Mouse (Mus musculus) megakaryocyte-erythroid progenitor cell, adult 5-6 weeks (primary cell): ENCODE data around the gene Aspa. TPM values are rescaled to one million over a fixed set of nuclear protein-coding genes. Genes with fewer than 3 reads are reported as not detected.
A peak's percentile ranks its signal among the peaks of the same experiment; 100 is the strongest.
"Not testable (repeated sequence)": the region's sequence is repeated elsewhere in the genome, so short reads cannot be mapped to it uniquely, and the experiment has no call there.

ENCODE experiments used
- ATAC-seq: replicated peaks from 2 replicates; pipeline ENCODE4 v1.8.0; 2016; ENCODE audit warnings: mild to moderate bottlenecking, inconsistent platforms; ENCODE audit not compliant: severe bottlenecking, poor library complexity, low FRiP score, low TSS enrichment
- total RNA-seq, 2 experiments: library from RNA; stranded (forward) in 1 of 2; stranded (reverse) in 1 of 2; fragments of 200-1000, 215-1000 nt in 1 of 2; fragments of >200 nt in 1 of 2; fragmentation: Nextera tagmentation in 1 of 2; gene quantifications; 2 replicates each; pipeline ENCODE4 v1.2.3; 2014 to 2017

The Aspa gene
- total RNA-seq (2014; fragmentation: Nextera tagmentation) (not detected in 2 replicates), total RNA-seq (2017) (3.0 and 10.2 TPM in 2 replicates)

DNA sequence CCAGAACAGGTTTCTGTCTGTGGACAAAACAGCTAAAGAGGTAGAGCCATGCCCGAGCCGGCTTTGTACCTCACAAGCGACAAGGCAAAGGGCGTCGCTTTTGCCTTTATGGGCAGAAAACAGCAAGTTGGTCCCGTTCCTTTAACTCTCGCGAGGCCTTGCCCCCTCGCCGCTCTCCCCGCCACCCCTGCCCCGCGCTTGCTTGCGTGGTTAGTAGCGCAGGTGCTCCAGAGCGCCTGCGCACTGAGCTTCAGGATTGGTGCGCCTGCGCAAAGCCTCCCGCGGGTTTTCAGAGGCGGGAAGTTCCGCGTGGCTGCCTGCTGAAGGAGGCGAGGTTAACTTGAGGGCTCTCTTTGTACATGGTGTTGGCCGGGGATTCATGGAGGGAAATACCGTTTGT, at the start of gene Aspa, which contains the start of the genes Gm49340 and Spata22:
Aspa (minus strand) TSS at position 155 of the 400 bp plus-strand sequence.
Gm49340 (plus strand) TSS at position 300 of the 400 bp plus-strand sequence.
Spata22 (plus strand) TSS at position 300 of the 400 bp plus-strand sequence.
- no peak for ATAC-seq

GRCm38 (mm10) chr11:73370946-73371345, 41.5 kb upstream of the Aspa start, which contains the start of gene Olfr376:
TSS of gene Olfr376 (plus strand) at chr11:73371246.
- ATAC-seq = no peak

DNA sequence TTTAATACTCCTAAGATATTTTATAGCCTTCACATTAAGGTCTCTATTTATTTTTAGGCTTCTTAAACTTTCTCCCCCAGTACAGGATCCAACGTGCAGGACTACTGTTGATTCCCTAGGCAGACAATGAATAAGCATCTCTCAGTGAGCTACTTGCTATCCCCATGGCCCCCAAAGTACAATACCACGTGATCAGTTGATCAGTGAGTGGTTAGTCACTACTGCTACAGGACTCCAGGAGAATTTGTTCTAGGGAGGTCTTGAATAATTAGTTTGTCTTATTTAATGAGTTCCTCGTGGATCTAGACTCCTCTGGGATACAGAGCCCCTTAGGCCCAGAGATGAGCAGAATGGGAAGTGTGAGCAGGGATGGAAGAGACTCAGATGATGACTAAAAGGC, 21.1 kb upstream of the Aspa start, which contains the start of gene Olfr20:
Olfr20 (plus strand) TSS at position 301 of the 400 bp plus-strand sequence.
- ATAC-seq = no peak

DNA sequence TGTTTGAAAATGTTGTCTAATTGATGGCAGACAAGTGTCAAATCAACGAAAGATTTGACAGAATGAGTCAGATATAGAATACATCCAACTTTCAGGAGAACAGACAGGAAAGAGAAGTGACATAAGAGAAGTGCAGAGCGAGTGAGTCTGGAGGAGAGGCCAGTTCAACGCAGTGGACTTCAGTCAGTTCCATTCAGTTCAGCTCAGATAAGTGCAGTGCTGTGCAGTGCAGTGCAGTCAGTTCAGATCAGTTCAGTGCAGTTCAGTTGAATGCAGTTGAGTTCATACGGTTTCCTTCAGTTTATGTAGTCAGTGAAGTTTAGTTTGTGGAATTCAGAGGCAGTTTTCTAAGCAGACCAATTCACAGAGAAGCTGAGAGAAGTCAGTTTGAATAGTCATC, 7.5 kb upstream of the Aspa start:
- ATAC-seq = no peak

DNA sequence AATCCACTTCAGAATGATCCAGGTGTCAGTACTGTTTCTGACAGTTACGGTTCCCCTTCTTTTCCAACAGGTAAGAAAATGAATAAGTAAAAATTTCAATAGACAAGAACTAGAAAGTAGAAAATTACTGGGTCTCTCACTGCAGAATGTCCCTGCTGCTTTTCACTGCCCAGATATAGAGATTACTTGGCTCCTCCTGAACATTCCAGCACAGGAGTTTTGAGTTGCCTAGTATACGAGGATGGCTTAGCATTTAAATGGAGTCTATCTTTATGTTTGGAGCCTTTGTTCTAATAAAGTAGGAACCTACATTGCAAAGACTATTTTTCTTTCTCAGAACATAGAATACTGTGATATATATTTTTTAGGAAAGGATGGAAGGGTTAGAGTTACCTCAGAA, 4.0 kb upstream of the Aspa start:
- ATAC-seq = no peak

DNA sequence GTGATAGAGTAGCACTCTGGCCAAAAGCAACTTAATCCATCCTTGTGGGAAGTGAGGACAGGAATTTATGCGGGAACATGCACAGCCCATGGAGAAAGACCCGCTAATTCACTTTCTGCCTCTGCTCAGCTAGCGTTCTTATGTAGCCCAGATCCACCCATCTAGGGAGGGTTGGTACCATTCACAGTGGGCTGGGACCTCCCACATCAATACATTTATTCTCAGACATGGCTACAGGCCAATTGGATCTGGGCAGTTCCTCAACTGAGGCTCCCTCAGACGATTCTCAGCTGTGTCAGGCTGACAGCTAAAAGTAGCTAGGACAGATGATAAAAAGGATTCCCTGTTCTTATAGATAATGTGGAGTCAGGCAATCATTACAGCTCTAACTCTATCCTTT, 2.0 kb downstream of the Aspa start:
- no peak for ATAC-seq

- no peak for ATAC-seq
Observed at GRCm38 (mm10) chr11:73326485-73326886, 2.9 kb downstream of the Aspa start.

GRCm38 (mm10) chr11:73323906-73324830, 5.2 kb downstream of the Aspa start:
- ATAC-seq = no peak; the same call in 1 of the 2 replicates

GRCm38 (mm10) chr11:73321064-73321463, 8.3 kb downstream of the Aspa start:
- ATAC-seq = not testable (repeated sequence)

DNA sequence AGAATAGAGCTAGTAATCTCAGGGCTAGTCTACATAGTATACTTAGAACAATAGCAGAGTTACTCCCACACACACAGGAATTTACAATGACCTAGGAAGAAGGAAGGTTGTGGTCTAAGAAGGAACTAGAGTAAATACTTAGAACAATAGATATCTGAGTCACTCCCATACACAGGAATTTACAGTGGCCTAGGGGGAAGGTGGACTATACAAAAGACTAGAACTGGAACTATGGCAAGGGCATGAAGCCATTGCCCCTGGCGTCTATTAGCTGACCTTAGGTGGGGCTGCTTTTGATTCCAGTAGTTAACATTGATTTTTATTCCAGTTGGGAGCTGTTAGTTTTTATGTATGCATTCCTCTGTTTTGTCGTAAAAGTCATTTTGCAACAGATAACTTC, 10.8 kb downstream of the Aspa start:
- ATAC-seq = not testable (repeated sequence)

DNA sequence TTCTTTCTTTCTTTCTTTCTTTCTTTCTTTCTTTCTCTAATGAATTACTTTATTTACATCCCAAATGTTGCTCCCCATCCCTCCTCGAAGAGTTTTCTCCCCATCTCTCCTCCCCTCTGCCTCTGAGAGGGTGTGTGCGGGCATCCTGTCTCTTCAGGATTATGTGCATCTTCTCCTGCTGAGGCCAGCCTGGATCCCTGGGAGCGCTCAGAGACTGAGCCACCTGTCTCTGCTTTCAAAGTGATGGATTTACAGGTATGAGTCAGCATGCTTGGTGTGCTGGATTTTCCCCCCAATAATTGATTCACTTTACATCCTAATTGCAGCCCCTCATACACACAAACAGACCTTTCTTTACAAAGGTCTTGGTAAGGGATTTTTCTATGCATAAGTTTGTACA, 13.4 kb downstream of the Aspa start:
- no peak for ATAC-seq

DNA sequence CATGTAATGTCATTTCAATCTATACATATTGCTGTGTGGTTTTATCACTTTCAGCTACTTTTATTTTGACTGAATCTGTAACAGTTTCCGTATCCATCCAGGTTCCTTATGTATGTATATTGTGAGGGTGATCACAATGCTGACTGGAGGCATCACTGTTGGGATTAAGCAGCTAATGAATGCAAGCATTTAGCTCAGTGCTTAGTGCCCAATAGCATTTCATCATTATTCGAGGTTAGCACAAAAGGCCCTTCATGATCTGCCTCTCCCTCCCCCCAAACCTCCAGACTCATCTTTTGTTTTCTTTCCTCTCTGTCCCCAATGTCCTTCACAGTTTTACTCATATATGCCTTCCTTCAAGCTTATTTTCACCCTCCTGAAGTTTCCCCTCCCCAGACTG, 26.3 kb downstream of the Aspa start:
- ATAC-seq = no peak

- ATAC-seq = no peak
Observed at GRCm38 (mm10) chr11:73289621-73290020, 39.8 kb downstream of the Aspa start.

DNA sequence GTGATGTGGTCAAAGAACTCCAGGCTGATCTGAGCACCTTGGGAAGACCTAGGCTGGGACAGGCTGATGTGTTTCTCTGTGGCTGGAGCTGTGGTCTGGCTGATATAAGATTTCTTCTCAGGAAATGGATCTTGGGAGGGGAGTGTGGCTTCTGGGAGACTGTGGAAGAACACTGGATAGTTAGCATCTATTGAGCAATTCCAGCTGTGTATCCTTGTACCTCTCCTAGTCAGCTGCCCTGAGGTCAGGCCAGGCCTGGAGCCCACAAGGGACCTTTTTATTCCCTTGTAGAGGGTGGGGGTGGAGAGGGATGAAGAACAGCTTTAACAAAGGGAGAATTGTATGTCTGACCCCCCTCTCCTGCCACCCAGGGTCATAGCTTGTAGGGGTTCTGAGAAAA, 45.0 kb downstream of the Aspa start:
- ATAC-seq = no peak

DNA sequence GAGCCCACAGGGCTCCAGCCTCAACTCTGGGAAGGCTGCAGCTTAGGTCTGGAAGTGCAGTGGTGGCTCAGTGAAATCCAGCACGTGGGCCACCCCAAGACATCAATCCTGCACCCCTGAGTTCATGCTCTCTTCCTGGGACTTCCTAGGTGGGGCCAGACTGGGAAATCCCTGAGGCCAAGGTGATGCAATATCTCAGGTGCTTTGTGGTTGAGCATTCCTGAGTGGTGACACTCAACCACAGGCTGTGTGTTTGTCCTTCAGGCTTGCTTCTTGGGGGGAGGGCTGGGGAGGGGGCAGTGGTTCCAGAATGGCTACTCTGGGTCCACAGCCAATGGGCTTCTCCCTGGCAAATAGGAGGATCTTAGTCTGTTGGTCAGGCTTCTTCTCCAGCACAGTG, 45.5 kb downstream of the Aspa start:
- no peak for ATAC-seq

DNA sequence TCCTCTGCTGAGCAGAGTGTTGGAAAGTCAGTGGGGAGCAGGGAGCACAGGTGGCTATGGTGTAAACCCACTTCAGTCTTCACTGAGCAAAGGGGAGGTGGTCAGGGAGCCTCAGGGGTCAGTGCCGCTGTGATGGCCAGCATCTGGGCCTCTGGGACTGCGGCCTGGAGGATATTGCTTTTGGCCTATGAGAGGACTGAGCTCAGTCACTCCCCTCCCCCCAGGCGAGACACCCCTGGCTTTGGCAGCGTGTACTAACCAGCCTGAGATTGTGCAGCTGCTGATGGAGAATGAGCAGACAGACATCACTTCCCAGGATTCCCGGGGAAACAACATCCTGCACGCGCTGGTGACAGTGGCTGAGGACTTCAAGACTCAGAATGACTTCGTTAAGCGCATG, 46.0 kb downstream of the Aspa start:
- no peak for ATAC-seq

DNA sequence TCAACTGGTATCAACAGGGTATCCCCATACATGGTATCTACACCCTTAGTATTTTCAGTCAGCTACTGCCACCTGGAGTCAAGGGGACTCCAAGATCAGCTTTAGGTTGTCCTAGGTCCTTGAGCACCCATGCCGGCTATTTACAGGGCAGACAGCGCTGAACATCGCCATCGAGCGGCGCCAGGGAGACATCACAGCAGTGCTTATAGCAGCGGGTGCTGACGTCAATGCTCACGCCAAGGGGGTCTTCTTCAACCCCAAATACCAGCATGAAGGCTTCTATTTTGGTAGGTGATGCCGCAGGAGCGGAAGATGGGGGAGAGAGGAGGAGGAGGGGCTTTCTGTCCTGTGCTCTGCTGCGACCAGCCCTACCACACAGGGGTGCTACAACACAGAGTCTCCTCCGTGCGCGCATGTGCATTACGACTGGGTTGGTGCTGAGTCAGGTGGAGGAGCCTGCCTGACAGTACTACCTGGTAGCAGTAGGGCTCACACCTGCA, 47.8 kb downstream of the Aspa start:
- ATAC-seq = peak; percentile 60

DNA sequence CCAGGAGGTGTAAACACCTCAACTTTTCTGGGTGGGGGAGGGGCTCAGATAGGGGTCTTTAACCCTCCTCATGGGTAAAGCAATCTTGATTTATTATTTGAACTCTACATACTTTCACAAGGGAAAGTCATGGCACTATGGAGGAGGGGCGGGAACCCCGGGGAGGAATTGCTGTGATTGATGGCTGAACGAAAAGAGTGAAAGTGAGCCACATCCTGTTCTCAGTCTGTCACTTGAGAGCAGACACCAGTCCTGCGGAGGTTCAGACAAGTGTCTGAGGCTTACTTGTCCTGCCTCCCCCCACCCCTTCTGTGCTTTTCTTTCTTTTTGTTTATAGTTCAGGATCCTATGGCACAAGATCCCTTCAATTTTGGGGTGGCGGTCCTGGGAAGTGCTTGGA, 48.7 kb downstream of the Aspa start:
- ATAC-seq = no peak

GRCm38 (mm10) chr11:73274821-73275220, 54.6 kb downstream of the Aspa start:
- ATAC-seq = no peak

- ATAC-seq = no peak
Observed at GRCm38 (mm10) chr11:73267267-73267666, 62.1 kb downstream of the Aspa start, which contains the start of gene Trpv3. TSS of gene Trpv3 (plus strand) at chr11:73267388.

DNA sequence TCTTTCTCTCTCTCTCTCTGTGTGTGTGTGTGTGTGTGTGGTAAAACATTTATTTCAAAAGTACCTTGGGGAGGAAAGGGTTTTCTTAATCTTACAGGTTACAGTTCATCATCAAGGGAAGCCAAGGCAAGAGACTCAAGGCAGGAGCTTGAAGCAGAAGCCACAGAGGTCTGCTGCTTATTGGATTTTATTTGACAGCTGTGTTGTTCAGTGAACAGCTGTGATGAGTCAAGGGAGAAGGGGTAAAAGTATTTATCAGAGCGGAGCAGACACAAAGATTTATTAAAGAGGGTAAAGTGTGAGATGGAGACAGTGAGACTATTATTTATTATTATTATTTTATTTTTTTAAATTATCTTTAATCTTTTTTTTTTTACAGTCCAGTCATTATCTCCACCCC, 68.0 kb downstream of the Aspa start:
- no peak for ATAC-seq
